Comparison of ENCODE assay signal across 8 mouse cellular contexts in the genomic region with DNA sequence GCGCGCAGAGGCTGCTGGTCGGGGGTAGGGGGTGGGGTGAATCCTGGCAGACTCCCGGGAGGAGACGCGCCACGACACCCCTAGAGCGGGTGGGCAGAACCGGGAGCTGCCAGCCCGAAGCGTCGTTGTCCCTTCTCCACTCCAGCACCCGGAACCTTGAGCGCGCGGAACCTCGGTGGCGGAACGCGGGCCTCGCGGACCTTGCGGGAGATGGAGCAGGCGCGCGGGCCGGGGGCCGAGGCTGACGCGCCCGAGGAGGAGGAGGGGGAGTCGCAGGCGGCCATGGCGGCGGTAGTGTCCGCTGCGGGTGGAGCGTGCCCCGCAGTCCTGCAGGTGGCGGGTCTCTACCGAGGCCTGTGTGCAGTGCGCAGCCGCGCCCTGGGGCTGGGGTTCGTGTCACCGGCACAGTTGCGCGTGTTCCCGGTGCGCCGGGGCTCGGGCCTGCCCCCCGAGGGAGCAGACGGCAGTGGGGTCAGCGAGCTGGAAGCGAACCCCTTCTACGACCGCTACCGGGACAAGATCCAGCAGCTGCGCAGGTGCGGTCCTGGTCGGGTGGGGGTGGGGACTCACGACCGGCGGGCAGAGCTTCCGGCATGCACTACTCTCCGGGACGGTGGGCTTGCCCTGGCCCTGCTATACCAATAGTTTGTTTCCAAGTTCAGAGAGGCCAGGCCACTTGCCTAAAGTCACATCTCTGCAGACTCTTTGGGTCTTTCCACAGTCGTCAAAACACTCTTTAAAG. TPM values are rescaled to one million over a fixed set of nuclear protein-coding genes. Genes with fewer than 3 reads are reported as not detected.
DNase-seq lines count a peak whose midpoint lies in the region; ATAC-seq lines count a peak whose summit lies in the region.

A gene (plus strand): TSS at position 44 of the 742 bp plus-strand sequence.

- H3K4me2 ChIP-seq in intestine, embryonic 16.5 days (ENCODE audit: low read depth, low read length) = peak within 1 kb of the TSS; percentile 79

- H3K9ac ChIP-seq in intestine, embryonic 16.5 days (ENCODE audit: low read depth, low read length) = peak within 1 kb of the TSS; percentile 90

- peak; percentile 91 for ATAC-seq in intestine, embryonic 16.5 days

- peak within 1 kb of the TSS; percentile 85 for H3K4me3 ChIP-seq in intestine, embryonic 16.5 days (ENCODE audit: low read length)
- H3K4me3 ChIP-seq in midbrain, embryonic 10.5 days = peak within 1 kb of the TSS; percentile 83

- DNase-seq in adrenal gland, adult 8-10 months = peak; percentile 53
- DNase-seq in embryo, embryonic 11.5 days (ENCODE audit: low read depth, low spot score) = peak; percentile 39
- peak; percentile 61 to 76 for DNase-seq in gastrocnemius, postnatal 4 days (ENCODE audit: low spot score in 2 of 2)
- peak; percentile 86 to 90 for DNase-seq in left cerebral cortex, postnatal 36 days (ENCODE audit: low spot score in 2 of 2)
- DNase-seq in midbrain, embryonic 10.5 days (ENCODE audit: low spot score) = peak; percentile 78
- peak; percentile 85 for DNase-seq in right cerebral cortex, postnatal 4 days
- peak; percentile 78 for DNase-seq in yolk sac, embryonic 10.5 days (ENCODE audit: low spot score)

- H3K36me3 ChIP-seq in intestine, embryonic 16.5 days (ENCODE audit: control insufficient read depth, insufficient read depth, low read length) = no peaks in the 10 kb centered on the region; the same call in 1 of the 2 replicates
- peaks cover 21% of the 10 kb centered on the region for H3K36me3 ChIP-seq in midbrain, embryonic 10.5 days

- H3K27me3 ChIP-seq in intestine, embryonic 16.5 days (replicated peaks; ENCODE audit: control insufficient read depth, insufficient read depth, low read length) = no peaks in the 10 kb centered on the region
- no peaks in the 10 kb centered on the region; the same call in 1 of the 2 replicates for H3K27me3 ChIP-seq in midbrain, embryonic 10.5 days (ENCODE audit: low read depth, poor library complexity, severe bottlenecking)

- no peaks in the 10 kb centered on the region for H3K9me3 ChIP-seq in intestine, embryonic 16.5 days (ENCODE audit: control insufficient read depth, low read length)
- no peaks in the 10 kb centered on the region for H3K9me3 ChIP-seq in midbrain, embryonic 10.5 days (replicated peaks)

- intact Hi-C loops in left cerebral cortex, postnatal 36 days (cut with DNase I) = loop anchor here (1.0 kb wide), 1 partner anchor 43 kb away; a partner anchor contains a TSS

- H3K27ac ChIP-seq in intestine, embryonic 16.5 days (ENCODE audit: low read length) = peak within 1 kb of the TSS; percentile 76
- H3K27ac ChIP-seq in midbrain, embryonic 10.5 days (replicated peaks) = peak within 1 kb of the TSS; percentile 91

- WGBS in intestine, embryonic 16.5 days = under 1% methylated on average over 69 of the region's 69 CpGs
- under 1% methylated on average over 63 of the region's 69 CpGs for WGBS in midbrain, embryonic 10.5 days

- peaks cover 10% of the 10 kb centered on the region for H3K4me1 ChIP-seq in intestine, embryonic 16.5 days (ENCODE audit: control insufficient read depth, insufficient read depth, low read length)
- peaks cover 19% of the 10 kb centered on the region for H3K4me1 ChIP-seq in midbrain, embryonic 10.5 days

RNA-seq across cellular contexts. Expression of the gene that starts here (rescaled TPM):
- total RNA-seq in adrenal gland, adult 8-10 months (2022) = 10 to 100 TPM; 58.4 to 89.8 (median 74.5) TPM
- total RNA-seq in gastrocnemius, postnatal 4 days (2021) = 10 to 100 TPM; 30.3 to 32.0 TPM
- polyA plus RNA-seq in intestine, embryonic 16.5 days (2015; fragmentation: Nextera tagmentation; extraction: Ambion mirVana) = 47.5 and 52.8 TPM in 2 replicates
- 10 to 100 TPM; 64.5 to 68.2 TPM for total RNA-seq in left cerebral cortex, postnatal 36 days (2021)
- 50.0 and 53.8 TPM in 2 replicates for polyA plus RNA-seq in midbrain, embryonic 10.5 days (2016; fragmentation: Nextera tagmentation; extraction: Ambion mirVana)

Comparison
In these comparisons a context has a peak if more than half of its experiments do, and no peak if none do; other contexts are left out.
1. Peak in every context shown above with its lines: DNase-seq, ATAC-seq, H3K4me3 ChIP-seq and H3K27ac ChIP-seq.